ENCODE assay signal across 31 mouse cellular contexts in genomic region chr8:100176502-100176901, GRCm38 (mm10).
"Had no signal": no experiment of that assay in that cellular context is flagged by ENCODE, and none has a peak within 500 bp of the region (broad histone marks: within the 10 kb centered on the region; RNA-seq: fewer than 3 reads in every experiment).

No protein-coding gene starts in this region.

- DNase-seq: left cerebral cortex, postnatal 4 days; liver; liver, embryonic 13.5 days; liver, postnatal 0 days; lung, adult 18-20 months; lung, embryonic 14.5 days; lung, postnatal 10 days; lung, postnatal 14 days; lung, postnatal 36 days; lung, postnatal 4 days; midbrain, embryonic 14.5 days had no signal

- H3K36me3 ChIP-seq: limb, embryonic 10.5 days; limb, embryonic 12.5 days; limb, embryonic 13.5 days; limb, embryonic 15.5 days; liver, embryonic 12.5 days; liver, embryonic 13.5 days; liver, embryonic 15.5 days; lung, embryonic 15.5 days; midbrain, embryonic 10.5 days; midbrain, embryonic 12.5 days; midbrain, embryonic 13.5 days; midbrain, embryonic 15.5 days; neural tube, embryonic 12.5 days had no signal

- H3K4me1 ChIP-seq: limb, embryonic 10.5 days; limb, embryonic 12.5 days; limb, embryonic 13.5 days; limb, embryonic 15.5 days; liver, embryonic 12.5 days; liver, embryonic 13.5 days; liver, embryonic 15.5 days; lung, embryonic 15.5 days; megakaryocyte, embryonic 14.5 days; midbrain, embryonic 10.5 days; midbrain, embryonic 12.5 days; midbrain, embryonic 13.5 days; midbrain, embryonic 15.5 days; neural tube, embryonic 12.5 days had no signal

- H3K9me3 ChIP-seq: limb, embryonic 10.5 days; limb, embryonic 12.5 days; limb, embryonic 13.5 days; limb, embryonic 15.5 days; liver, embryonic 12.5 days; liver, embryonic 13.5 days; liver, embryonic 15.5 days; lung, embryonic 15.5 days; megakaryocyte, embryonic 14.5 days; midbrain, embryonic 10.5 days; midbrain, embryonic 12.5 days; midbrain, embryonic 13.5 days; midbrain, embryonic 15.5 days; neural tube, embryonic 12.5 days had no signal

- H3K4me3 ChIP-seq: left cerebral cortex, adult 2 months; limb, embryonic 10.5 days; limb, embryonic 12.5 days; limb, embryonic 13.5 days; limb, embryonic 15.5 days; liver, embryonic 12.5 days; liver, embryonic 13.5 days; liver, embryonic 15.5 days; lung, embryonic 15.5 days; megakaryocyte, embryonic 14.5 days; midbrain, embryonic 10.5 days; midbrain, embryonic 12.5 days; midbrain, embryonic 13.5 days; midbrain, embryonic 15.5 days; myocyte; neural tube, embryonic 12.5 days had no signal

- ATAC-seq: liver, embryonic 12.5 days; liver, postnatal 0 days; midbrain, embryonic 13.5 days; midbrain, embryonic 15.5 days; midbrain, embryonic 16.5 days had no signal

- H3K4me2 ChIP-seq: limb, embryonic 12.5 days; limb, embryonic 13.5 days; limb, embryonic 15.5 days; liver, embryonic 11.5 days; liver, embryonic 12.5 days; liver, embryonic 13.5 days; liver, embryonic 15.5 days; lung, embryonic 14.5 days; lung, embryonic 15.5 days; midbrain, embryonic 11.5 days; midbrain, embryonic 12.5 days; midbrain, embryonic 13.5 days; midbrain, embryonic 15.5 days; neural tube, embryonic 12.5 days had no signal

- H3K27me3 ChIP-seq: limb, embryonic 12.5 days; limb, embryonic 13.5 days; limb, embryonic 15.5 days; liver, embryonic 12.5 days; liver, embryonic 13.5 days; liver, embryonic 15.5 days; lung, embryonic 15.5 days; megakaryocyte, embryonic 14.5 days; midbrain, embryonic 12.5 days; midbrain, embryonic 13.5 days; midbrain, embryonic 15.5 days; neural tube, embryonic 12.5 days had no signal

- H3K9ac ChIP-seq: limb, embryonic 12.5 days; limb, embryonic 13.5 days; limb, embryonic 15.5 days; liver, embryonic 12.5 days; liver, embryonic 13.5 days; liver, embryonic 14.5 days; liver, embryonic 15.5 days; liver, postnatal 0 days; lung, embryonic 14.5 days; lung, embryonic 15.5 days; midbrain, embryonic 12.5 days; midbrain, embryonic 13.5 days; midbrain, embryonic 15.5 days; neural tube, embryonic 12.5 days had no signal

- H3K27ac ChIP-seq: left cerebral cortex, adult 2 months; limb, embryonic 10.5 days; limb, embryonic 12.5 days; limb, embryonic 13.5 days; limb, embryonic 15.5 days; liver, embryonic 12.5 days; liver, embryonic 13.5 days; liver, embryonic 14.5 days; liver, embryonic 15.5 days; lung, embryonic 15.5 days; macrophage; midbrain, embryonic 10.5 days; midbrain, embryonic 12.5 days; midbrain, embryonic 13.5 days; midbrain, embryonic 15.5 days; neural tube, embryonic 12.5 days had no signal
